Mouse (Mus musculus): Measurements from ENCODE around the gene Tmprss11b. TPM values are rescaled to one million over a fixed set of nuclear protein-coding genes. Genes with fewer than 3 reads are reported as not detected.
"Not testable (repeated sequence)": the region's sequence is repeated elsewhere in the genome, so short reads cannot be mapped to it uniquely, and the experiment has no call there.

Tmprss11b gene
- not detected in 2 replicates for total RNA-seq (2017)

DNA sequence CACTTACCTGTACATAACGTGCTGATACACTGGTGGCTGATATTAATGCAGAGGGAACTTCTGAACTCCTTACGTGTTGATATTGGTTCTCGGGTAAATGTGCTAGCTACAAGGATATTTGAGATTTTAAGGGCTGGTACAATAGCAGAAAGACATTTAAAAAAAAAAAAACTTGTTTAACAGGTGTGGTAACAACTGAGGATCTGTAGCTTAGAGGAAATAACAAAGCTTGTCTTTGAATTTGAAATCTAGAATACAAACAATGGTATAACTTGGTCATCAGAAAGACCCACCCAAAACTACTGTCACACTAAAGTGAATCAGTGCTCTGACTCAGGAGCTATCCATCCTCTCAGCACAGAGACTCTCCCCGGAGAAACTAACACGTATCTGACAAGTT lies at the start of gene Tmprss11b:
Tmprss11b (minus strand) TSS at position 101 of the 400 bp plus-strand sequence.
- no peak for ATAC-seq (replicated peaks; ENCODE audit: low read depth, poor library complexity, severe bottlenecking)

DNA sequence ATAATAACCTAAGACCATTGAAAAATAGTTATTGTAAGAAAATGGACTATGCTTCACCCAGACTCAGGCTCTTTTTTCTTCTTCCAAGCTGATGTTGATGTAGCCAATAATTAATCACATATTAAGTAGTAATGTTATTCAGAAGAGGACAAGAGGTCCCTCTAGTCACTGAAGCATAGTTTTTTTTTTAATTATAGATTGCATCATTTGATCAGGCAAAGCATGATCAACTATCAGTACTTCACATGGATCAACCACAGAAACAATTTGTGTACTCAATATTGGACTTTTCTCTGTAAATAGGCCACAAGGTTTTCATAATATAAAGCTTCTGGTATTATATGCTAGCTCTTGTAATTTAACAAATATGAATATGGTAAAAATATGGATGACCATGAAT lies 48.9 kb upstream of the Tmprss11b start:
- no peak for ATAC-seq (replicated peaks; ENCODE audit: low read depth, poor library complexity, severe bottlenecking)

DNA sequence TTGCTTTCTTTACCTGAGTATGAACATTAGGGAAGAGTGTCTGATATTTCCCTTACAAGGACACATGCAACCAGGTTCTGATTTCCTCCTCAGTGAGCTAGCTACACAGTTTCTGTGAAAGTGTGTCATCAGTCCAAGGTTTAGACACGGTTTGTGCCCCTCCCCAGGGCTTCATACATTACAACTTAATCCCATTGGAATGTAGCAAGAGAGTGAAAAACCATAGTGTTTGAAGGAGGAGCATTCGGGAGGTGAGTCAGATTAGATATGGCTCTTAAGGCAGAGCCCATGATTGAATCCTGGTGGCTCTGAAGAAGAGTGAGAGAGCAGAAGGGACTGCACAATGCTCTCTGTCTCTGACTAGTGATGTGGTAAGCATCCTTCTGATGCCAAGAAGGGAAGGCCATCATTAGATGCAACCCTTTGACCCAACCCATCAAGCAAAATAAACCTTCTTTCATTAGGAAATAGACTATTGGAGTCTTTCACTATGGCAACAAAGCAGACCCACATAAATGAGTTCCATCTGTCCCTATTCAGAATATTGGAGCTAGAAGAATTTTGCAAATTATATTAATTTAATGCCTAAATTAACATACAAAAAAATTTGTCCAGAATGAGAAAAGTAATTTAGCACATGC lies 46.8 kb upstream of the Tmprss11b start:
- no peak for ATAC-seq (replicated peaks; ENCODE audit: low read depth, poor library complexity, severe bottlenecking)

DNA sequence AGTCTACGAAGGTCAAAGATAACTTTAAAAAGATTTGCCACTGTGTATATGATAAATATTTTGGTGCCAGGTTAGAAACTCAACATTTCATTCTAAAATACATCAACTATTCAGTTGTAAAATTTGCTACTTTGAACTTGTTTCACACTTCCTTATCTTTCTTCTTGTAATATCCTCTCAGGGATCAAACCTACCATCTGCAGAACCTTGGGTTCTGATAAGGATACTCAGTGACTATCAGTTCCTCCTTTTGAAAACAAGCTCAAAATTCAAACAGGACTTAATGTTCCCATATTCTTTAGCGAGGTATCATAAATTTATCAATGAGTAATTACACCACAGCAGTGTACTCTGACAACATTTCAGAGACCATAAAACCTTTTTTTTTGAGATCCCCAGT lies 38.8 kb upstream of the Tmprss11b start:
- no peak for ATAC-seq (replicated peaks; ENCODE audit: low read depth, poor library complexity, severe bottlenecking)

DNA sequence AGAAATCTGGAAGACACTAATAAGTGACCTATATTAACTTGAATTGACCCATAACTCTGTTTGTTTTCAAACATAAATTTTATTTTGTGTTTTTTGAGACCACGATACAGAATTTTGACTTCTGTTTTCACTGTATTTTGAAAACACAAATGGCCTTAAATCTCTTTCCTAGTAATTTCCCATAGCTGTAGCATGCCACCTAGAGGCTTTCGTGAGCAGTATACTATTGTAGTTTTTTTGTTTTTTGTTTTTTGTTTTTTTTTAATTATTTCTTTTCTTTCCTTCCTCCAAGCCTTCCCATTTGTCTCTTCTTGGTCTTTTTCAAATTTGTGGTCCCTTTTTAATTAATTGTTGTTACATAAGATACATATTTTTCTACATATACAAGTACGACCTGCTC lies 28.8 kb upstream of the Tmprss11b start:
- no peak for ATAC-seq (replicated peaks; ENCODE audit: low read depth, poor library complexity, severe bottlenecking)

DNA sequence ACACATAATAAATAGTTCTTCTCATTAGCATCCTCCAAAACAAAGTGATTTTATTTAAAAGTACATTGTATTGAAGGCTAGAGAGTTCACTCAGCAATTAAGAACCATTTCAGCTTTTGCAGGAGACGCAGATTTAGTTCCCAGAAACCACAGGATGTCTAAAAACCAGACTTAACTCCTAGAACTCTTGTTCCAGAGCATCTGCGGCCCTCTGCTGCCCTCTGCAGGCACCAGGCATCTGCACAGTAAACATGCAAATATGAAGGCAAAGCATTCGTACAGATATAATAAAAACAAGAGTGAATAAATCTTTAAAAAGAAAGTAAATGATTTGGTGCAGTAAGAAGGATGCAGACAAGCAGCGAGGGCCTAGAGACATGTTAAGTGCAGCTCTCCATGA lies 8.5 kb upstream of the Tmprss11b start:
- ATAC-seq (replicated peaks; ENCODE audit: low read depth, poor library complexity, severe bottlenecking): 0 out of 2 replicates have a peak, but pooled peaks have one; percentile 32

DNA sequence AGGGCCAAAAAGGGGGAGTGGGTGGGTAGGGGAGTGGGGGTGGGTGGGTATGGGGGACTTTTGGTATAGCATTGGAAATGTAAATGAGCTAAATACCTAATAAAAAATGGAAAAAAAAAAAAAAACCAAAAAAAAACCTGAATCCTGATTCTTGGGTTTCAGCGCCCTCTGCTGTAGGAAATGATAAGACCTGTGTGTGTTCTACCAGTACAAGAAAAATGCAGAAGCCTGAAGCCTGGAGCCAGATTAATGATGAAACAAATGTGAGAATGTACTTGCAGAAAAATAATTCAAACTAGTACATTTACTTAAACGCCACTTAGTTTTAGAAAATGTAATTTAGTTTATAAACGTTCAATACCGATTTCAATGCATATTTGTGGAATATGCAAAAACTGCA lies 27.0 kb downstream of the Tmprss11b start:
- not testable (repeated sequence) for ATAC-seq (replicated peaks; ENCODE audit: low read depth, poor library complexity, severe bottlenecking)

DNA sequence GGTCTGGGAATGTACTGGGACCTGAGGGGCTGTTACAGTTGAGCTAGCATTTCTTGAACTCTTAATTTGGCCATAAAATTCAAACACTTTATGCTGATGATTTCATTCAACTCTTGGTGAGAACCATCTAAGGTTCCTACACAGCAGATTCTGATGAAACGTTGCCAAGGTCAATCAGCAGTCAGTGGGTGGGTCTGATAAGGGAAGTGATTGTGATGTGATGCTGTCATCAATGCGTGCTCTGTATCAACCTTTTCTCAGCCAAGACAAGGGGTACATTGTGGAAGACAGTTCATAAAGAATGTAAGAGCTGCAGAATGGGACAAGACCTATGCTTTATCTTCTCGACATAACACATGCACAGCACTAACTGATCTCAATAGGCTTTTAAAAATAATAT lies 35.4 kb downstream of the Tmprss11b start:
- ATAC-seq (replicated peaks; ENCODE audit: low read depth, poor library complexity, severe bottlenecking): no peak

DNA sequence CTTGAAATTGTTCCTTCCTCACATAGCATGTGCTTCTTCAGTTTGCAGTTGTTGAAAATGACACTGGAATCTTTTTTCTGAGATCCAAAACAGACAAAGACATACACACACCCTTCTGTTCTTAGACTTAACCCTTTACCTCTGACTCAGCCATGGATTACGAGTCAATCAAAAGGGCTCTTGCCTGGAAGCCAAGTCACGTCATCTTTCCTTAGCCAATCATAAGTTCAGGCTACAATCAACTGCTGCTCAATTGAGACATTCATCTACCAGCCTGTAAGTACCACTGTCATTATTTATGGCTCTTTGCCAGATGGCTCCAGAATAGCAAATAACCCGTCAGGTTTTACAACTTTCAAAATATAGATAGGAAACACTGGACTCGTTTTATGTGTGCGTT lies 43.8 kb downstream of the Tmprss11b start, which contains the start of gene Tmprss11f:
Tmprss11f (minus strand) TSS at position 101 of the 400 bp plus-strand sequence.
- ATAC-seq (replicated peaks; ENCODE audit: low read depth, poor library complexity, severe bottlenecking): no peak

DNA sequence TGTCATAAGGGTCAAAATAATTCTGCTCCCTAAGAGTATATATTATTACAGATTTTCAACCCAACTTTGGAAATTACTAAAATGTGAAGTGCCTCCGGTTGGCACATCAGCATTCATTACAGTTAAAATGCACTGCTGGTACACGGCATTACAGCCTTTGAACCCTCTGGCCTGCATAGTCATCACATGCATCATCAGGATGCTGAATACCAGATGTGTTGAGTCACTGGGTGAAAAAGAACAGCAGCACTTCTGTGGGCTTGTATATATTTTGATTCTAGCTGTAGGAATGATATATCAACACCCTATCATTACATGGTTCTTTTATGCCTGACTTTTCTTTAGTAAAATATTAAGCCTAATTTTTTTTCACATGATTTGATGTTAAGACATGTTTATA lies 45.5 kb downstream of the Tmprss11b start:
- ATAC-seq (replicated peaks; ENCODE audit: low read depth, poor library complexity, severe bottlenecking): no peak

DNA sequence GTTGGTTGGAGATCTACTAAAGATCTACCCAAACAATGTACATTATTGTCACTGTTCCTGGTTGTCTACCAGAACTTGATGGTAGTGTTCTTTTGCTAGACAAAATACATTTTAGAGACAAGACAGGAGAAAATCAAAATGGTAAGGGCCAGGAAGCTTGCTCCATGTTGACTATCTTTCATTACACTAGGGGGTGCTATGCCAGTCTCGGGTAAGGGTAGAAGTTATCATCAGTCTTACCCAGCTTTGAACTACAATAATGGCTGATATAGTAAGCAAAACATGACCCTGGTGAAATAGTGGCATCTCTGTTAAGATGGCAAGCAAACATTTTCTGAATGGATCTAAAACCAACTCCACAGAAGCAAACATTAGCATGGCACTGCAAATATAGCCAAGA lies 54.4 kb downstream of the Tmprss11b start:
- no peak for ATAC-seq (replicated peaks; ENCODE audit: low read depth, poor library complexity, severe bottlenecking)

Other genes starting within 250 kb of the Tmprss11b start
- not detected in 2 replicates for gene Tmprss11a, start 207.4 kb downstream of the Tmprss11b start, total RNA-seq (2017)
- not detected in 2 replicates for gene Tmprss11g, start 157.8 kb downstream of the Tmprss11b start, total RNA-seq (2017)
- gene Tmprss11f, start 43.9 kb downstream of the Tmprss11b start, total RNA-seq (2017): not detected in 2 replicates
- not detected in 2 replicates for gene Tmprss11e, start 69.5 kb upstream of the Tmprss11b start, total RNA-seq (2017)
- gene Ythdc1, start 127.9 kb upstream of the Tmprss11b start, total RNA-seq (2017): 157 and 173 TPM in 2 replicates
- gene Ugt2b34, start 230.6 kb upstream of the Tmprss11b start, total RNA-seq (2017): not detected in 2 replicates